Mouse (Mus musculus) kidney, adult 2 months (tissue): ENCODE measurements around the gene Ptprm.

ENCODE experiments used
- CTCF ChIP-seq: fragments of 200-500 bp; conservative IDR thresholded peaks from 2 replicates; pipeline ENCODE4 v1.5.1; 2011; ENCODE audit warnings: low read depth, mild to moderate bottlenecking, control low read depth, low read length, moderate library complexity, mixed read lengths; ENCODE audit not compliant: insufficient read depth, insufficient read length
- POLR2A ChIP-seq: fragments of 200-500 bp; IDR thresholded peaks from one replicate; pipeline ENCODE4 v1.6.1; 2011; ENCODE audit warnings: low read depth, low read length, control low read depth

- TF ChIP-seq POLR2A (no peak), CTCF (no peak)
Observed at GRCm38 (mm10) chr17:66960557-66960956, 393.7 kb downstream of the Ptprm start.
